Mouse (Mus musculus): ENCODE measurements around the gene Bcas3. TPM values are rescaled to one million over a fixed set of nuclear protein-coding genes. Genes with fewer than 3 reads are reported as not detected.
A peak's percentile ranks its signal among the peaks of the same experiment; 100 is the strongest.

Bcas3 gene
- polyA plus RNA-seq, 1 experiment from 2014 or later = 16.7 TPM

GRCm38 (mm10) chr11:85833761-85834385 lies 480.9 kb downstream of the Bcas3 start:
- Histone ChIP-seq H3K4me1 (peaks cover 40% of the 10 kb centered on the region), H3K4me2 (peak overlapping the region; percentile 95)

GRCm38 (mm10) chr11:85834386-85834931 lies 481.5 kb downstream of the Bcas3 start:
- peaks cover 74% of the 10 kb centered on the region for H3K27me3 ChIP-seq (replicated peaks)

More at GRCm38 (mm10) chr11:85833761-85834385, 480.9 kb downstream of the Bcas3 start:
- WGBS = 22% methylated on average over 11 of the region's 11 CpGs
- Histone ChIP-seq H3K9me3 (no peaks in the 10 kb centered on the region), H3K27ac (peak overlapping the region; percentile 31; the same call in 1 of the 2 replicates), H3K36me3 (no peaks in the 10 kb centered on the region), H3K9ac (peak overlapping the region; percentile 13; the same call in 1 of the 2 replicates), H3K27me3 (replicated peaks) (peaks cover 77% of the 10 kb centered on the region), H3K4me3 (replicated peaks) (peak overlapping the region; percentile 60)
- ATAC-seq (ENCODE audit: insufficient read depth, low FRiP score, low read depth) = no peak

GRCm38 (mm10) chr11:85835001-85835752 lies 482.2 kb downstream of the Bcas3 start:
- Histone ChIP-seq H3K27me3 (replicated peaks) (peaks cover 75% of the 10 kb centered on the region), H3K9ac (no peak overlapping the region), H3K4me2 (peak overlapping the region; percentile 95), H3K36me3 (no peaks in the 10 kb centered on the region), H3K4me3 (replicated peaks) (peak overlapping the region; percentile 60), H3K4me1 (peaks cover 29% of the 10 kb centered on the region), H3K9me3 (no peaks in the 10 kb centered on the region), H3K27ac (no peak overlapping the region)
- ATAC-seq (ENCODE audit: insufficient read depth, low FRiP score, low read depth) = no peak
- WGBS = 36% methylated on average over 9 of the region's 9 CpGs

More at GRCm38 (mm10) chr11:85834386-85834931, 481.5 kb downstream of the Bcas3 start:
- H3K9ac ChIP-seq = peak overlapping the region; percentile 13; the same call in 1 of the 2 replicates
- no peaks in the 10 kb centered on the region for H3K9me3 ChIP-seq
- 25% methylated on average over 17 of the region's 17 CpGs for WGBS
- ATAC-seq (ENCODE audit: insufficient read depth, low FRiP score, low read depth) = no peak
- H3K36me3 ChIP-seq = no peaks in the 10 kb centered on the region
- peaks cover 36% of the 10 kb centered on the region for H3K4me1 ChIP-seq
- no peak overlapping the region for H3K27ac ChIP-seq
- H3K4me3 ChIP-seq (replicated peaks) = peak overlapping the region; percentile 60
- peak overlapping the region; percentile 95 for H3K4me2 ChIP-seq

- H3K9ac ChIP-seq = no peak overlapping the region
- H3K4me1 ChIP-seq = peaks cover 27% of the 10 kb centered on the region
Measured at GRCm38 (mm10) chr11:85835753-85836522, 483.0 kb downstream of the Bcas3 start.

GRCm38 (mm10) chr11:85836523-85837290 lies 483.7 kb downstream of the Bcas3 start:
- WGBS = 15% methylated on average over 32 of the region's 32 CpGs
- H3K27ac ChIP-seq = peak overlapping the region; percentile 27; the same call in 1 of the 2 replicates
- peaks cover 30% of the 10 kb centered on the region for H3K4me1 ChIP-seq
- peak overlapping the region; percentile 95 for H3K4me2 ChIP-seq
- ATAC-seq (ENCODE audit: insufficient read depth, low FRiP score, low read depth) = no peak
- H3K4me3 ChIP-seq (replicated peaks) = peak overlapping the region; percentile 60
- peaks cover 75% of the 10 kb centered on the region for H3K27me3 ChIP-seq (replicated peaks)
- no peaks in the 10 kb centered on the region for H3K9me3 ChIP-seq
- H3K9ac ChIP-seq = no peak overlapping the region
- no peaks in the 10 kb centered on the region for H3K36me3 ChIP-seq

More at GRCm38 (mm10) chr11:85835753-85836522, 483.0 kb downstream of the Bcas3 start:
- 0 out of 2 replicates have a peak overlapping the region, but pooled peaks have one; percentile 27 for H3K27ac ChIP-seq
- H3K27me3 ChIP-seq (replicated peaks) = peaks cover 75% of the 10 kb centered on the region
- peak overlapping the region; percentile 95 for H3K4me2 ChIP-seq
- H3K4me3 ChIP-seq (replicated peaks) = peak overlapping the region; percentile 60
- 27% methylated on average over 16 of the region's 16 CpGs for WGBS
- no peaks in the 10 kb centered on the region for H3K36me3 ChIP-seq
- no peaks in the 10 kb centered on the region for H3K9me3 ChIP-seq
- ATAC-seq (ENCODE audit: insufficient read depth, low FRiP score, low read depth) = no peak

GRCm38 (mm10) chr11:85837291-85837647 lies 484.3 kb downstream of the Bcas3 start:
- peak overlapping the region; percentile 11; the same call in 1 of the 2 replicates for H3K27ac ChIP-seq
- H3K4me2 ChIP-seq = peak overlapping the region; percentile 95
- H3K36me3 ChIP-seq = no peaks in the 10 kb centered on the region
- H3K4me3 ChIP-seq (replicated peaks) = peak overlapping the region; percentile 60
- 9% methylated on average over 18 of the region's 18 CpGs for WGBS
- peaks cover 69% of the 10 kb centered on the region for H3K27me3 ChIP-seq (replicated peaks)
- H3K4me1 ChIP-seq = peaks cover 29% of the 10 kb centered on the region
- H3K9ac ChIP-seq = peak overlapping the region; percentile 16; the same call in 1 of the 2 replicates
- ATAC-seq (ENCODE audit: insufficient read depth, low FRiP score, low read depth) = no peak
- no peaks in the 10 kb centered on the region for H3K9me3 ChIP-seq

- H3K36me3 ChIP-seq = no peaks in the 10 kb centered on the region
- whole genome bisulfite sequencing = 10% methylated on average over 66 of the region's 67 CpGs
- H3K27ac ChIP-seq = 0 out of 2 replicates have a peak overlapping the region, but pooled peaks have one; percentile 16
- peak overlapping the region; percentile 60 for H3K4me3 ChIP-seq (replicated peaks)
- no peak for ATAC-seq (ENCODE audit: insufficient read depth, low FRiP score, low read depth)
- peak overlapping the region; percentile 95 for H3K4me2 ChIP-seq
- peaks cover 66% of the 10 kb centered on the region for H3K27me3 ChIP-seq (replicated peaks)
- H3K9me3 ChIP-seq = no peaks in the 10 kb centered on the region
- H3K4me1 ChIP-seq = peaks cover 31% of the 10 kb centered on the region
- peak overlapping the region; percentile 16 for H3K9ac ChIP-seq
Measured at GRCm38 (mm10) chr11:85837648-85838423, 484.9 kb downstream of the Bcas3 start.

- H3K4me2 ChIP-seq = peak overlapping the region; percentile 95
- WGBS = 28% methylated on average over 20 of the region's 20 CpGs
- H3K4me3 ChIP-seq (replicated peaks) = peak overlapping the region; percentile 60
- H3K36me3 ChIP-seq = no peaks in the 10 kb centered on the region
- H3K9ac ChIP-seq = peak overlapping the region; percentile 16
- H3K27me3 ChIP-seq (replicated peaks) = peaks cover 66% of the 10 kb centered on the region
- peaks cover 37% of the 10 kb centered on the region for H3K4me1 ChIP-seq
- no peaks in the 10 kb centered on the region for H3K9me3 ChIP-seq
- ATAC-seq (ENCODE audit: insufficient read depth, low FRiP score, low read depth) = no peak
- H3K27ac ChIP-seq = 0 out of 2 replicates have a peak overlapping the region, but pooled peaks have one; percentile 16
Measured at GRCm38 (mm10) chr11:85838424-85839257, 485.7 kb downstream of the Bcas3 start.

GRCm38 (mm10) chr11:85839258-85840030 lies 486.5 kb downstream of the Bcas3 start:
- H3K4me1 ChIP-seq = peaks cover 42% of the 10 kb centered on the region
- no peak for ATAC-seq (ENCODE audit: insufficient read depth, low FRiP score, low read depth)
- peak overlapping the region; percentile 60 for H3K4me3 ChIP-seq (replicated peaks)
- H3K9ac ChIP-seq = peak overlapping the region; percentile 11; the same call in 1 of the 2 replicates
- no peaks in the 10 kb centered on the region for H3K9me3 ChIP-seq
- H3K27me3 ChIP-seq (replicated peaks) = peaks cover 62% of the 10 kb centered on the region
- 40% methylated on average over 7 of the region's 7 CpGs for WGBS
- H3K36me3 ChIP-seq = no peaks in the 10 kb centered on the region
- H3K4me2 ChIP-seq = peak overlapping the region; percentile 95
- no peak overlapping the region for H3K27ac ChIP-seq

Measured in stomach, embryonic 15.5 days (tissue).